Mouse (Mus musculus): Measurements from ENCODE around the gene Oprl1. TPM values are rescaled to one million over a fixed set of nuclear protein-coding genes. Genes with fewer than 3 reads are reported as not detected.

The Oprl1 gene
- polyA plus RNA-seq, 1 experiment from 2014 or later: 0.43 TPM

GRCm38 (mm10) chr2:181687586-181687985 is 27.2 kb upstream of the Oprl1 start:
- Histone ChIP-seq H3K9ac (ENCODE audit: low read length) (no peak overlapping the region), H3K4me1 (replicated peaks; ENCODE audit: control insufficient read depth, insufficient read depth, low read length) (peaks cover 4% of the 10 kb centered on the region), H3K9me3 (ENCODE audit: control insufficient read depth, low read length) (no peaks in the 10 kb centered on the region), H3K27me3 (ENCODE audit: control insufficient read depth, insufficient read depth, low read depth, low read length) (no peaks in the 10 kb centered on the region), H3K4me2 (ENCODE audit: low read depth, low read length) (no peak overlapping the region), H3K4me3 (ENCODE audit: low read length) (no peak overlapping the region), H3K36me3 (ENCODE audit: control insufficient read depth, insufficient read depth, low read length) (peaks cover 11% of the 10 kb centered on the region), H3K27ac (ENCODE audit: low read length) (no peak overlapping the region)
- no peak for ATAC-seq (ENCODE audit: low read depth)
- 95% methylated on average over 8 of the region's 8 CpGs for WGBS

GRCm38 (mm10) chr2:181689466-181690160 is 25.2 kb upstream of the Oprl1 start:
- no peaks in the 10 kb centered on the region for H3K9me3 ChIP-seq (ENCODE audit: control insufficient read depth, low read length)
- no peak overlapping the region for H3K9ac ChIP-seq (ENCODE audit: low read length)
- no peaks in the 10 kb centered on the region for H3K27me3 ChIP-seq (ENCODE audit: control insufficient read depth, insufficient read depth, low read depth, low read length)
- ATAC-seq (ENCODE audit: low read depth): no peak
- H3K4me2 ChIP-seq (ENCODE audit: low read depth, low read length): no peak overlapping the region
- 85% methylated on average over 10 of the region's 10 CpGs for WGBS
- H3K4me3 ChIP-seq (ENCODE audit: low read length): no peak overlapping the region
- peaks cover 11% of the 10 kb centered on the region for H3K36me3 ChIP-seq (ENCODE audit: control insufficient read depth, insufficient read depth, low read length)
- peaks cover 11% of the 10 kb centered on the region for H3K4me1 ChIP-seq (replicated peaks; ENCODE audit: control insufficient read depth, insufficient read depth, low read length)
- H3K27ac ChIP-seq (ENCODE audit: low read length): no peak overlapping the region

GRCm38 (mm10) chr2:181691083-181691482 is 23.7 kb upstream of the Oprl1 start:
- Histone ChIP-seq H3K9ac (ENCODE audit: low read length) (no peak overlapping the region), H3K9me3 (ENCODE audit: control insufficient read depth, low read length) (no peaks in the 10 kb centered on the region), H3K4me2 (ENCODE audit: low read depth, low read length) (no peak overlapping the region), H3K4me1 (replicated peaks; ENCODE audit: control insufficient read depth, insufficient read depth, low read length) (peaks cover 11% of the 10 kb centered on the region), H3K27ac (ENCODE audit: low read length) (no peak overlapping the region), H3K27me3 (ENCODE audit: control insufficient read depth, insufficient read depth, low read depth, low read length) (no peaks in the 10 kb centered on the region), H3K36me3 (ENCODE audit: control insufficient read depth, insufficient read depth, low read length) (peaks cover 11% of the 10 kb centered on the region), H3K4me3 (ENCODE audit: low read length) (no peak overlapping the region)
- WGBS: 87% methylated on average over 6 of the region's 6 CpGs
- ATAC-seq (ENCODE audit: low read depth): no peak

- Histone ChIP-seq H3K9ac (ENCODE audit: low read length) (no peak overlapping the region), H3K9me3 (ENCODE audit: control insufficient read depth, low read length) (no peaks in the 10 kb centered on the region), H3K27ac (ENCODE audit: low read length) (no peak overlapping the region), H3K36me3 (ENCODE audit: control insufficient read depth, insufficient read depth, low read length) (peaks cover 10% of the 10 kb centered on the region), H3K4me2 (ENCODE audit: low read depth, low read length) (no peak overlapping the region), H3K4me3 (ENCODE audit: low read length) (no peak overlapping the region), H3K27me3 (ENCODE audit: control insufficient read depth, insufficient read depth, low read depth, low read length) (no peaks in the 10 kb centered on the region), H3K4me1 (replicated peaks; ENCODE audit: control insufficient read depth, insufficient read depth, low read length) (peaks cover 11% of the 10 kb centered on the region)
- ATAC-seq (ENCODE audit: low read depth): no peak
- 90% methylated on average over 4 of the region's 4 CpGs for WGBS
Observed at GRCm38 (mm10) chr2:181691571-181691970, 23.2 kb upstream of the Oprl1 start.

- Histone ChIP-seq H3K9me3 (ENCODE audit: control insufficient read depth, low read length) (no peaks in the 10 kb centered on the region), H3K27me3 (ENCODE audit: control insufficient read depth, insufficient read depth, low read depth, low read length) (no peaks in the 10 kb centered on the region), H3K9ac (ENCODE audit: low read length) (peak overlapping the region; percentile 82; the same call in 1 of the 2 replicates), H3K4me2 (ENCODE audit: low read depth, low read length) (peak overlapping the region; percentile 91; the same call in 1 of the 2 replicates), H3K4me1 (replicated peaks; ENCODE audit: control insufficient read depth, insufficient read depth, low read length) (peaks cover 11% of the 10 kb centered on the region), H3K36me3 (ENCODE audit: control insufficient read depth, insufficient read depth, low read length) (peaks cover 6% of the 10 kb centered on the region), H3K27ac (ENCODE audit: low read length) (no peak overlapping the region), H3K4me3 (ENCODE audit: low read length) (no peak overlapping the region; the same call in 1 of the 2 replicates)
- ATAC-seq (ENCODE audit: low read depth): no peak
- WGBS: 79% methylated on average over 3 of the region's 3 CpGs
Observed at GRCm38 (mm10) chr2:181692304-181692703, 22.5 kb upstream of the Oprl1 start.

GRCm38 (mm10) chr2:181693339-181694280 is 21.2 kb upstream of the Oprl1 start, which contains the start of gene Rgs19:
Gene Rgs19 (minus strand): TSS chr2:181693977.
- Histone ChIP-seq H3K4me3 (ENCODE audit: low read length) (peak within 1 kb of the TSS; percentile 74), H3K27ac (ENCODE audit: low read length) (peak within 1 kb of the TSS; percentile 56), H3K27me3 (ENCODE audit: control insufficient read depth, insufficient read depth, low read depth, low read length) (no peaks in the 10 kb centered on the region), H3K4me2 (ENCODE audit: low read depth, low read length) (peak within 1 kb of the TSS; percentile 91), H3K9me3 (ENCODE audit: control insufficient read depth, low read length) (no peaks in the 10 kb centered on the region), H3K4me1 (replicated peaks; ENCODE audit: control insufficient read depth, insufficient read depth, low read length) (peaks cover 11% of the 10 kb centered on the region), H3K36me3 (ENCODE audit: control insufficient read depth, insufficient read depth, low read length) (peaks cover 3% of the 10 kb centered on the region; the same call in 1 of the 2 replicates), H3K9ac (ENCODE audit: low read length) (peak within 1 kb of the TSS; percentile 82)
- under 1% methylated on average over 61 of the region's 75 CpGs for WGBS
- peak; percentile 94 for ATAC-seq (ENCODE audit: low read depth)

- no peak overlapping the region for H3K9ac ChIP-seq (ENCODE audit: low read length)
- H3K27me3 ChIP-seq (ENCODE audit: control insufficient read depth, insufficient read depth, low read depth, low read length): no peaks in the 10 kb centered on the region
- H3K9me3 ChIP-seq (ENCODE audit: control insufficient read depth, low read length): no peaks in the 10 kb centered on the region
- 87% methylated on average over 3 of the region's 3 CpGs for WGBS
- H3K4me2 ChIP-seq (ENCODE audit: low read depth, low read length): peak overlapping the region; percentile 91
- H3K4me1 ChIP-seq (replicated peaks; ENCODE audit: control insufficient read depth, insufficient read depth, low read length): peaks cover 11% of the 10 kb centered on the region
- H3K36me3 ChIP-seq (ENCODE audit: control insufficient read depth, insufficient read depth, low read length): no peaks in the 10 kb centered on the region
- H3K27ac ChIP-seq (ENCODE audit: low read length): no peak overlapping the region
- no peak for ATAC-seq (ENCODE audit: low read depth)
- H3K4me3 ChIP-seq (ENCODE audit: low read length): no peak overlapping the region
Observed at GRCm38 (mm10) chr2:181694581-181694980, 20.2 kb upstream of the Oprl1 start.

- Histone ChIP-seq H3K9ac (ENCODE audit: low read length) (no peak overlapping the region), H3K4me2 (ENCODE audit: low read depth, low read length) (no peak overlapping the region), H3K4me3 (ENCODE audit: low read length) (no peak overlapping the region), H3K4me1 (replicated peaks; ENCODE audit: control insufficient read depth, insufficient read depth, low read length) (peaks cover 11% of the 10 kb centered on the region), H3K9me3 (ENCODE audit: control insufficient read depth, low read length) (no peaks in the 10 kb centered on the region), H3K27ac (ENCODE audit: low read length) (no peak overlapping the region), H3K27me3 (ENCODE audit: control insufficient read depth, insufficient read depth, low read depth, low read length) (no peaks in the 10 kb centered on the region), H3K36me3 (ENCODE audit: control insufficient read depth, insufficient read depth, low read length) (no peaks in the 10 kb centered on the region)
- ATAC-seq (ENCODE audit: low read depth): no peak
- WGBS: 54% methylated on average over 1 of the region's 1 CpGs
Observed at GRCm38 (mm10) chr2:181695776-181696175, 19.0 kb upstream of the Oprl1 start.

GRCm38 (mm10) chr2:181696801-181697420 is 17.9 kb upstream of the Oprl1 start:
- Histone ChIP-seq H3K27me3 (ENCODE audit: control insufficient read depth, insufficient read depth, low read depth, low read length) (no peaks in the 10 kb centered on the region), H3K9me3 (ENCODE audit: control insufficient read depth, low read length) (no peaks in the 10 kb centered on the region), H3K36me3 (ENCODE audit: control insufficient read depth, insufficient read depth, low read length) (no peaks in the 10 kb centered on the region), H3K9ac (ENCODE audit: low read length) (no peak overlapping the region), H3K4me3 (ENCODE audit: low read length) (no peak overlapping the region), H3K4me2 (ENCODE audit: low read depth, low read length) (no peak overlapping the region), H3K4me1 (replicated peaks; ENCODE audit: control insufficient read depth, insufficient read depth, low read length) (peaks cover 11% of the 10 kb centered on the region), H3K27ac (ENCODE audit: low read length) (no peak overlapping the region)
- WGBS: 68% methylated on average over 33 of the region's 33 CpGs
- ATAC-seq (ENCODE audit: low read depth): no peak
